Mouse (Mus musculus) hindbrain, embryonic 10.5 days (tissue): Measurements from ENCODE around the gene Mettl8. TPM values are rescaled to one million over a fixed set of nuclear protein-coding genes. Genes with fewer than 3 reads are reported as not detected.

Experiments
- DNase-seq: peaks from one replicate; pipeline ENCODE4 v3.0.0-alpha.2; 2017; ENCODE audit warnings: low spot score
- H3K27ac ChIP-seq: fragments of 300-500 bp; sonication (generic); 2 replicates; pipeline ENCODE4 v1.5.1; 2016; ENCODE audit warnings: mild to moderate bottlenecking, moderate library complexity
- H3K27me3 ChIP-seq: fragments of 300-500 bp; sonication (generic); 2 replicates; pipeline ENCODE4 v1.6.1; 2016; ENCODE audit warnings: mild to moderate bottlenecking; ENCODE audit not compliant: poor library complexity, insufficient read depth, severe bottlenecking
- H3K36me3 ChIP-seq: fragments of 300-500 bp; sonication (generic); 2 replicates; pipeline ENCODE4 v1.6.1; 2016; ENCODE audit warnings: mild to moderate bottlenecking, moderate library complexity
- H3K4me1 ChIP-seq: fragments of 300-500 bp; sonication (generic); replicated peaks from 2 replicates; pipeline ENCODE4 v1.6.1; 2016; ENCODE audit warnings: mild to moderate bottlenecking
- H3K4me3 ChIP-seq: fragments of 300-500 bp; sonication (generic); 2 replicates; pipeline ENCODE4 v1.5.1; 2016; ENCODE audit warnings: mild to moderate bottlenecking, moderate library complexity
- H3K9me3 ChIP-seq: fragments of 300-500 bp; sonication (generic); 2 replicates; pipeline ENCODE4 v1.6.1; 2016; ENCODE audit warnings: mild to moderate bottlenecking, moderate library complexity
- WGBS: fragments of 180-500 bp; shearing (Covaris S2); methylation state at CpG from one replicate; pipeline ENCODE4 v1.1.7; 2016; 5-methylcytosine and 5-hydroxymethylcytosine counted together
- polyA plus RNA-seq: library from polyadenylated mRNA; unstranded; fragments of >200 nt; fragmentation: Nextera tagmentation; extraction: Ambion mirVana; gene quantifications from 2 replicates; pipeline ENCODE4 v1.2.1, GENCODE M21; 2016

Mettl8 gene
- polyA plus RNA-seq, 1 experiment from 2014 or later = 21.0 TPM

GRCm38 (mm10) chr2:70996438-70996837 lies 58.9 kb downstream of the Mettl8 start:
- WGBS = 94% methylated on average over 7 of the region's 7 CpGs
- Histone ChIP-seq H3K4me3 (no peak overlapping the region), H3K27me3 (no peaks in the 10 kb centered on the region), H3K36me3 (no peaks in the 10 kb centered on the region), H3K9me3 (no peaks in the 10 kb centered on the region), H3K4me1 (peaks cover 5% of the 10 kb centered on the region), H3K27ac (no peak overlapping the region)
- DNase-seq = no peak

GRCm38 (mm10) chr2:70995900-70996299 lies 59.5 kb downstream of the Mettl8 start:
- Histone ChIP-seq H3K4me1 (peaks cover 5% of the 10 kb centered on the region), H3K9me3 (no peaks in the 10 kb centered on the region), H3K27me3 (no peaks in the 10 kb centered on the region), H3K4me3 (no peak overlapping the region), H3K36me3 (no peaks in the 10 kb centered on the region), H3K27ac (no peak overlapping the region)
- WGBS = 93% methylated on average over 4 of the region's 4 CpGs
- DNase-seq = no peak

GRCm38 (mm10) chr2:70993740-70994139 lies 61.6 kb downstream of the Mettl8 start:
- H3K4me3 ChIP-seq = no peak overlapping the region
- H3K9me3 ChIP-seq = no peaks in the 10 kb centered on the region
- no peak for DNase-seq
- no peaks in the 10 kb centered on the region for H3K27me3 ChIP-seq
- H3K36me3 ChIP-seq = no peaks in the 10 kb centered on the region
- no peak overlapping the region for H3K27ac ChIP-seq
- peaks cover 23% of the 10 kb centered on the region for H3K4me1 ChIP-seq
- 86% methylated on average over 3 of the region's 3 CpGs for WGBS

GRCm38 (mm10) chr2:70992715-70993114 lies 62.7 kb downstream of the Mettl8 start:
- Histone ChIP-seq H3K4me3 (no peak overlapping the region), H3K4me1 (peaks cover 23% of the 10 kb centered on the region), H3K36me3 (no peaks in the 10 kb centered on the region), H3K27ac (no peak overlapping the region), H3K9me3 (no peaks in the 10 kb centered on the region), H3K27me3 (no peaks in the 10 kb centered on the region)
- 72% methylated on average over 2 of the region's 2 CpGs for WGBS
- no peak for DNase-seq

- Histone ChIP-seq H3K36me3 (no peaks in the 10 kb centered on the region), H3K9me3 (no peaks in the 10 kb centered on the region), H3K27ac (no peak overlapping the region), H3K27me3 (no peaks in the 10 kb centered on the region), H3K4me3 (no peak overlapping the region), H3K4me1 (peaks cover 23% of the 10 kb centered on the region)
- WGBS = 81% methylated on average over 4 of the region's 4 CpGs
- no peak for DNase-seq
Observed at GRCm38 (mm10) chr2:70990196-70990595, 65.2 kb downstream of the Mettl8 start.

GRCm38 (mm10) chr2:70989201-70990191 lies 65.9 kb downstream of the Mettl8 start:
- Histone ChIP-seq H3K27me3 (no peaks in the 10 kb centered on the region), H3K27ac (no peak overlapping the region), H3K9me3 (no peaks in the 10 kb centered on the region), H3K4me1 (peaks cover 23% of the 10 kb centered on the region), H3K36me3 (no peaks in the 10 kb centered on the region), H3K4me3 (no peak overlapping the region)
- WGBS = 79% methylated on average over 17 of the region's 17 CpGs
- DNase-seq = no peak

- DNase-seq = no peak
- WGBS = 86% methylated on average over 5 of the region's 5 CpGs
- 0 out of 2 replicates have a peak, but pooled peaks cover 4% of the 10 kb centered on the region for H3K36me3 ChIP-seq
- no peaks in the 10 kb centered on the region for H3K27me3 ChIP-seq
- H3K4me1 ChIP-seq = no peaks in the 10 kb centered on the region
- H3K9me3 ChIP-seq = no peaks in the 10 kb centered on the region
- H3K27ac ChIP-seq = no peak overlapping the region
- no peak overlapping the region for H3K4me3 ChIP-seq
Observed at GRCm38 (mm10) chr2:70978271-70978670, 77.1 kb downstream of the Mettl8 start.

- Histone ChIP-seq H3K4me3 (no peak overlapping the region), H3K27me3 (no peaks in the 10 kb centered on the region), H3K4me1 (no peaks in the 10 kb centered on the region; the same call in 1 of the 2 replicates), H3K9me3 (no peaks in the 10 kb centered on the region), H3K27ac (no peak overlapping the region), H3K36me3 (0 out of 2 replicates have a peak, but pooled peaks cover 4% of the 10 kb centered on the region)
- WGBS = 96% methylated on average over 6 of the region's 6 CpGs
- DNase-seq = no peak
Observed at GRCm38 (mm10) chr2:70974769-70975168, 80.6 kb downstream of the Mettl8 start.

- no peaks in the 10 kb centered on the region; the same call in 1 of the 2 replicates for H3K4me1 ChIP-seq
- H3K36me3 ChIP-seq = no peaks in the 10 kb centered on the region
- no peak overlapping the region for H3K27ac ChIP-seq
- WGBS = 82% methylated on average over 16 of the region's 16 CpGs
- H3K27me3 ChIP-seq = no peaks in the 10 kb centered on the region
- no peak for DNase-seq
- H3K9me3 ChIP-seq = no peaks in the 10 kb centered on the region
- no peak overlapping the region for H3K4me3 ChIP-seq
Observed at GRCm38 (mm10) chr2:70972795-70973518, 82.4 kb downstream of the Mettl8 start.

- H3K27me3 ChIP-seq = no peaks in the 10 kb centered on the region
- H3K4me3 ChIP-seq = no peak overlapping the region
- no peaks in the 10 kb centered on the region; the same call in 1 of the 2 replicates for H3K4me1 ChIP-seq
- no peak overlapping the region for H3K27ac ChIP-seq
- no peak for DNase-seq
- H3K36me3 ChIP-seq = no peaks in the 10 kb centered on the region
- H3K9me3 ChIP-seq = no peaks in the 10 kb centered on the region
- WGBS = 40% methylated on average over 7 of the region's 7 CpGs
Observed at GRCm38 (mm10) chr2:70970158-70970741, 85.1 kb downstream of the Mettl8 start.

GRCm38 (mm10) chr2:70968305-70968704 lies 87.1 kb downstream of the Mettl8 start:
- H3K36me3 ChIP-seq = peaks cover 4% of the 10 kb centered on the region; the same call in 1 of the 2 replicates
- no peak overlapping the region for H3K27ac ChIP-seq
- no peaks in the 10 kb centered on the region for H3K9me3 ChIP-seq
- no peaks in the 10 kb centered on the region for H3K27me3 ChIP-seq
- H3K4me3 ChIP-seq = no peak overlapping the region
- no peak for DNase-seq
- 86% methylated on average over 2 of the region's 2 CpGs for WGBS
- no peaks in the 10 kb centered on the region; the same call in 1 of the 2 replicates for H3K4me1 ChIP-seq

- no peak overlapping the region for H3K27ac ChIP-seq
- H3K36me3 ChIP-seq = peaks cover 4% of the 10 kb centered on the region; the same call in 1 of the 2 replicates
- no peak for DNase-seq
- no peak overlapping the region for H3K4me3 ChIP-seq
- no peaks in the 10 kb centered on the region for H3K27me3 ChIP-seq
- 93% methylated on average over 1 of the region's 1 CpGs for WGBS
- H3K9me3 ChIP-seq = no peaks in the 10 kb centered on the region
- no peaks in the 10 kb centered on the region; the same call in 1 of the 2 replicates for H3K4me1 ChIP-seq
Observed at GRCm38 (mm10) chr2:70967216-70967615, 88.2 kb downstream of the Mettl8 start.
